Mouse (Mus musculus): Measurements from ENCODE around the gene Gm20458. TPM values are rescaled to one million over a fixed set of nuclear protein-coding genes. Genes with fewer than 3 reads are reported as not detected.

Gm20458 gene
- polyA plus RNA-seq, 1 experiment from 2014 or later, result 10.0 TPM

- 91% methylated on average over 5 of the region's 5 CpGs for WGBS
- H3K36me3 ChIP-seq (replicated peaks; ENCODE audit: control insufficient read depth, insufficient read depth), result no peaks in the 10 kb centered on the region
- no peak overlapping the region for H3K27ac ChIP-seq
- ATAC-seq (ENCODE audit: low FRiP score), result no peak
- no peak overlapping the region for H3K4me2 ChIP-seq (replicated peaks)
- no peaks in the 10 kb centered on the region for H3K9me3 ChIP-seq (ENCODE audit: control insufficient read depth, low read length)
- no peak overlapping the region for H3K9ac ChIP-seq
- no peak overlapping the region for H3K4me3 ChIP-seq (replicated peaks; ENCODE audit: low read length)
- peaks cover 7% of the 10 kb centered on the region for H3K4me1 ChIP-seq (replicated peaks; ENCODE audit: control insufficient read depth, insufficient read depth, low read length)
- peaks cover 20% of the 10 kb centered on the region for H3K27me3 ChIP-seq (ENCODE audit: control insufficient read depth, insufficient read depth, low read length)
- DNase-seq (ENCODE audit: low spot score), result no peak
These were observed 20.5 kb upstream of the Gm20458 start for GRCm38 (mm10) chr2:164440314-164440713.

GRCm38 (mm10) chr2:164441155-164441554 is 19.6 kb upstream of the Gm20458 start:
- ATAC-seq (ENCODE audit: low FRiP score), result no peak
- Histone ChIP-seq H3K9ac (no peak overlapping the region), H3K27ac (no peak overlapping the region), H3K9me3 (ENCODE audit: control insufficient read depth, low read length) (no peaks in the 10 kb centered on the region), H3K27me3 (ENCODE audit: control insufficient read depth, insufficient read depth, low read length) (peaks cover 20% of the 10 kb centered on the region), H3K4me3 (replicated peaks; ENCODE audit: low read length) (no peak overlapping the region), H3K4me1 (replicated peaks; ENCODE audit: control insufficient read depth, insufficient read depth, low read length) (peaks cover 7% of the 10 kb centered on the region), H3K36me3 (replicated peaks; ENCODE audit: control insufficient read depth, insufficient read depth) (no peaks in the 10 kb centered on the region), H3K4me2 (replicated peaks) (no peak overlapping the region)
- DNase-seq (ENCODE audit: low spot score), result no peak
- 33% methylated on average over 8 of the region's 8 CpGs for WGBS

- Histone ChIP-seq H3K4me2 (replicated peaks) (peak overlapping the region; percentile 82), H3K27me3 (ENCODE audit: control insufficient read depth, insufficient read depth, low read length) (peaks cover 20% of the 10 kb centered on the region), H3K36me3 (replicated peaks; ENCODE audit: control insufficient read depth, insufficient read depth) (no peaks in the 10 kb centered on the region), H3K27ac (no peak overlapping the region), H3K9me3 (ENCODE audit: control insufficient read depth, low read length) (no peaks in the 10 kb centered on the region), H3K4me1 (replicated peaks; ENCODE audit: control insufficient read depth, insufficient read depth, low read length) (peaks cover 7% of the 10 kb centered on the region), H3K9ac (no peak overlapping the region), H3K4me3 (replicated peaks; ENCODE audit: low read length) (peak overlapping the region; percentile 37; the same call in 1 of the 2 replicates)
- no peak for DNase-seq (ENCODE audit: low spot score)
- ATAC-seq (ENCODE audit: low FRiP score), result no peak
- WGBS, result 28% methylated on average over 7 of the region's 7 CpGs
These were observed 19.0 kb upstream of the Gm20458 start for GRCm38 (mm10) chr2:164441731-164442130.

GRCm38 (mm10) chr2:164442315-164443050 is 18.3 kb upstream of the Gm20458 start:
- Histone ChIP-seq H3K4me2 (replicated peaks) (peak overlapping the region; percentile 82), H3K4me1 (replicated peaks; ENCODE audit: control insufficient read depth, insufficient read depth, low read length) (peaks cover 7% of the 10 kb centered on the region), H3K27ac (no peak overlapping the region), H3K36me3 (replicated peaks; ENCODE audit: control insufficient read depth, insufficient read depth) (no peaks in the 10 kb centered on the region), H3K9ac (peak overlapping the region; percentile 57), H3K9me3 (ENCODE audit: control insufficient read depth, low read length) (no peaks in the 10 kb centered on the region), H3K27me3 (ENCODE audit: control insufficient read depth, insufficient read depth, low read length) (peaks cover 20% of the 10 kb centered on the region), H3K4me3 (replicated peaks; ENCODE audit: low read length) (peak overlapping the region; percentile 37)
- WGBS, result 2% methylated on average over 29 of the region's 29 CpGs
- ATAC-seq (ENCODE audit: low FRiP score) (no peak; the same call in 1 of the 2 replicates), DNase-seq (ENCODE audit: low spot score) (no peak)

GRCm38 (mm10) chr2:164443051-164443437 is 17.7 kb upstream of the Gm20458 start:
- Histone ChIP-seq H3K4me3 (replicated peaks; ENCODE audit: low read length) (peak overlapping the region; percentile 37), H3K4me2 (replicated peaks) (peak overlapping the region; percentile 82), H3K36me3 (replicated peaks; ENCODE audit: control insufficient read depth, insufficient read depth) (no peaks in the 10 kb centered on the region), H3K27me3 (ENCODE audit: control insufficient read depth, insufficient read depth, low read length) (peaks cover 20% of the 10 kb centered on the region), H3K9ac (peak overlapping the region; percentile 57), H3K27ac (no peak overlapping the region), H3K9me3 (ENCODE audit: control insufficient read depth, low read length) (no peaks in the 10 kb centered on the region), H3K4me1 (replicated peaks; ENCODE audit: control insufficient read depth, insufficient read depth, low read length) (peaks cover 7% of the 10 kb centered on the region)
- peak; percentile 72 for DNase-seq (ENCODE audit: low spot score)
- ATAC-seq (ENCODE audit: low FRiP score), result peak; percentile 86
- WGBS, result under 1% methylated on average over 26 of the region's 26 CpGs

GRCm38 (mm10) chr2:164443460-164444000 is 17.2 kb upstream of the Gm20458 start, which contains the start of gene Sdc4:
Gene Sdc4, minus strand, starts transcription at chr2:164443887.
- no peaks in the 10 kb centered on the region for H3K36me3 ChIP-seq (replicated peaks; ENCODE audit: control insufficient read depth, insufficient read depth)
- no peak for ATAC-seq (ENCODE audit: low FRiP score)
- DNase-seq (ENCODE audit: low spot score), result peak; percentile 50
- H3K9me3 ChIP-seq (ENCODE audit: control insufficient read depth, low read length), result no peaks in the 10 kb centered on the region
- peak within 1 kb of the TSS; percentile 57 for H3K9ac ChIP-seq
- 6% methylated on average over 18 of the region's 18 CpGs for WGBS
- H3K4me3 ChIP-seq (replicated peaks; ENCODE audit: low read length), result peak within 1 kb of the TSS; percentile 37
- peak within 1 kb of the TSS; percentile 82 for H3K4me2 ChIP-seq (replicated peaks)
- peaks cover 7% of the 10 kb centered on the region for H3K4me1 ChIP-seq (replicated peaks; ENCODE audit: control insufficient read depth, insufficient read depth, low read length)
- peaks cover 20% of the 10 kb centered on the region for H3K27me3 ChIP-seq (ENCODE audit: control insufficient read depth, insufficient read depth, low read length)
- no peak within 1 kb of the TSS for H3K27ac ChIP-seq

GRCm38 (mm10) chr2:164444701-164445100 is 16.1 kb upstream of the Gm20458 start:
- Histone ChIP-seq H3K27ac (no peak overlapping the region), H3K9me3 (ENCODE audit: control insufficient read depth, low read length) (no peaks in the 10 kb centered on the region), H3K9ac (no peak overlapping the region), H3K4me1 (replicated peaks; ENCODE audit: control insufficient read depth, insufficient read depth, low read length) (peaks cover 7% of the 10 kb centered on the region), H3K4me2 (replicated peaks) (no peak overlapping the region), H3K36me3 (replicated peaks; ENCODE audit: control insufficient read depth, insufficient read depth) (no peaks in the 10 kb centered on the region), H3K27me3 (ENCODE audit: control insufficient read depth, insufficient read depth, low read length) (peaks cover 20% of the 10 kb centered on the region), H3K4me3 (replicated peaks; ENCODE audit: low read length) (no peak overlapping the region)
- no peak for ATAC-seq (ENCODE audit: low FRiP score)
- WGBS, result 86% methylated on average over 2 of the region's 2 CpGs
- DNase-seq (ENCODE audit: low spot score), result no peak

GRCm38 (mm10) chr2:164445399-164446085 is 15.2 kb upstream of the Gm20458 start:
- H3K4me3 ChIP-seq (replicated peaks; ENCODE audit: low read length), result no peak overlapping the region
- 85% methylated on average over 3 of the region's 3 CpGs for WGBS
- H3K27ac ChIP-seq, result no peak overlapping the region
- no peak overlapping the region for H3K4me2 ChIP-seq (replicated peaks)
- H3K36me3 ChIP-seq (replicated peaks; ENCODE audit: control insufficient read depth, insufficient read depth), result no peaks in the 10 kb centered on the region
- H3K9me3 ChIP-seq (ENCODE audit: control insufficient read depth, low read length), result no peaks in the 10 kb centered on the region
- peaks cover 20% of the 10 kb centered on the region for H3K27me3 ChIP-seq (ENCODE audit: control insufficient read depth, insufficient read depth, low read length)
- DNase-seq (ENCODE audit: low spot score), result no peak
- no peak overlapping the region for H3K9ac ChIP-seq
- H3K4me1 ChIP-seq (replicated peaks; ENCODE audit: control insufficient read depth, insufficient read depth, low read length), result peaks cover 7% of the 10 kb centered on the region
- no peak for ATAC-seq (ENCODE audit: low FRiP score)

- H3K4me3 ChIP-seq (replicated peaks; ENCODE audit: low read length), result no peak overlapping the region
- no peak overlapping the region for H3K9ac ChIP-seq
- DNase-seq (ENCODE audit: low spot score) (no peak), ATAC-seq (ENCODE audit: low FRiP score) (no peak)
- H3K9me3 ChIP-seq (ENCODE audit: control insufficient read depth, low read length), result no peaks in the 10 kb centered on the region
- H3K4me2 ChIP-seq (replicated peaks), result no peak overlapping the region
- peaks cover 17% of the 10 kb centered on the region for H3K27me3 ChIP-seq (ENCODE audit: control insufficient read depth, insufficient read depth, low read length)
- H3K36me3 ChIP-seq (replicated peaks; ENCODE audit: control insufficient read depth, insufficient read depth), result no peaks in the 10 kb centered on the region
- 88% methylated on average over 3 of the region's 3 CpGs for WGBS
- H3K27ac ChIP-seq, result no peak overlapping the region
- peaks cover 7% of the 10 kb centered on the region for H3K4me1 ChIP-seq (replicated peaks; ENCODE audit: control insufficient read depth, insufficient read depth, low read length)
These were observed 14.7 kb upstream of the Gm20458 start for GRCm38 (mm10) chr2:164446086-164446469.
